ENCODE assay signal across 13 mouse cellular contexts in genomic region chr19:53458770-53459406, GRCm38 (mm10).
DNase-seq lines count a peak whose midpoint lies in the region; ATAC-seq and TF ChIP-seq lines count a peak whose summit lies in the region.
"Had no signal": no experiment of that assay in that cellular context is flagged by ENCODE, and none has a peak within 500 bp of the region (broad histone marks: within the 10 kb centered on the region; RNA-seq: fewer than 3 reads in every experiment).

No protein-coding gene starts in this region.

- 47% methylated on average over 10 of the region's 10 CpGs for WGBS in forebrain, embryonic 15.5 days
- WGBS in midbrain, embryonic 11.5 days, result 47% methylated on average over 10 of the region's 10 CpGs

- no peaks in the 10 kb centered on the region for H3K27me3 ChIP-seq in forebrain, embryonic 15.5 days
- no peaks in the 10 kb centered on the region; the same call in 1 of the 2 replicates for H3K27me3 ChIP-seq in midbrain, embryonic 11.5 days (ENCODE audit: control insufficient read depth, insufficient read depth, low read length)

- H3K4me2 ChIP-seq in forebrain, embryonic 15.5 days (replicated peaks), result no peak overlapping the region
- H3K4me2 ChIP-seq in midbrain, embryonic 11.5 days, result 0 out of 2 replicates have a peak overlapping the region, but pooled peaks have one; percentile 6

- no peak for TF ChIP-seq CTCF in layer of hippocampus, adult 2 months (conservative IDR thresholded peaks at IDR 0.05)

- H3K9me3 ChIP-seq in forebrain, embryonic 15.5 days, result no peaks in the 10 kb centered on the region
- H3K9me3 ChIP-seq in midbrain, embryonic 11.5 days (ENCODE audit: control insufficient read depth, low read length), result no peaks in the 10 kb centered on the region

- H3K36me3 ChIP-seq in forebrain, embryonic 15.5 days, result no peaks in the 10 kb centered on the region
- no peaks in the 10 kb centered on the region for H3K36me3 ChIP-seq in midbrain, embryonic 11.5 days (ENCODE audit: control insufficient read depth, insufficient read depth, low read length)

- H3K9ac ChIP-seq in forebrain, embryonic 15.5 days (replicated peaks), result peak overlapping the region; percentile 16; the same call in 1 of the 2 replicates
- H3K9ac ChIP-seq in midbrain, embryonic 11.5 days (ENCODE audit: low read length), result no peak overlapping the region

- peak; percentile 44 for DNase-seq in cerebellum, adult 9-10 months
- DNase-seq in cerebellum, adult 8-10 months, result no peak
- DNase-seq in 3T3-L1 (ENCODE audit: low read depth, low spot score), result peak; percentile 21
- no peak for DNase-seq in midbrain, embryonic 11.5 days (ENCODE audit: low spot score, missing footprints)
- DNase-seq in ovary, postnatal 14 days (ENCODE audit: low spot score), result no peak
- no peak for DNase-seq in layer of hippocampus, adult 2 months (ENCODE audit: low spot score in 2 of 2)
- DNase-seq in urinary bladder, postnatal 25 days (ENCODE audit: low spot score), result no peak
- DNase-seq: adrenal gland, postnatal 36 days; heart, adult 18-20 months; kidney, adult 11 months; lung, adult 2 months had no signal

- ATAC-seq in forebrain, embryonic 15.5 days (replicated peaks), result peak; percentile 33; the same call in 1 of the 2 replicates
- peak; percentile 60 for ATAC-seq in midbrain, embryonic 11.5 days (ENCODE audit: low FRiP score)

- H3K4me3 ChIP-seq in forebrain, embryonic 15.5 days, result no peak overlapping the region
- no peak overlapping the region for H3K4me3 ChIP-seq in midbrain, embryonic 11.5 days (ENCODE audit: low read depth, low read length)
- no peak overlapping the region for H3K4me3 ChIP-seq in layer of hippocampus, adult 2 months
- H3K4me3 ChIP-seq: left cerebral cortex, adult 2 months had no signal

- peaks cover 30% of the 10 kb centered on the region for H3K4me1 ChIP-seq in forebrain, embryonic 15.5 days
- peaks cover 10% of the 10 kb centered on the region for H3K4me1 ChIP-seq in midbrain, embryonic 11.5 days (ENCODE audit: control insufficient read depth, insufficient read depth, low read length)

- 0 out of 2 replicates have a peak overlapping the region, but pooled peaks have one; percentile 39 for H3K27ac ChIP-seq in forebrain, embryonic 15.5 days (replicated peaks)
- H3K27ac ChIP-seq in midbrain, embryonic 11.5 days (ENCODE audit: low read depth, low read length), result no peak overlapping the region
- H3K27ac ChIP-seq in layer of hippocampus, adult 2 months, result no peak overlapping the region
- H3K27ac ChIP-seq: left cerebral cortex, adult 2 months had no signal

Comparison
In these comparisons a context has a peak if more than half of its experiments do, and no peak if none do; other contexts are left out.
1. DNase-seq: peak in cerebellum, adult 9-10 months (single experiment) and 3T3-L1 (single experiment); none in cerebellum, adult 8-10 months (single experiment), midbrain, embryonic 11.5 days (single experiment), ovary, postnatal 14 days (single experiment), layer of hippocampus, adult 2 months (0 of 2) and urinary bladder, postnatal 25 days (single experiment).